Mouse (Mus musculus): ENCODE results near the gene Akr1c14. TPM values are rescaled to one million over a fixed set of nuclear protein-coding genes. Genes with fewer than 3 reads are reported as not detected.
"Not testable (repeated sequence)": the region's sequence is repeated elsewhere in the genome, so short reads cannot be mapped to it uniquely, and the experiment has no call there.

Akr1c14 gene
- polyA plus RNA-seq, 1 experiment from 2014 or later: 0.29 TPM

DNA sequence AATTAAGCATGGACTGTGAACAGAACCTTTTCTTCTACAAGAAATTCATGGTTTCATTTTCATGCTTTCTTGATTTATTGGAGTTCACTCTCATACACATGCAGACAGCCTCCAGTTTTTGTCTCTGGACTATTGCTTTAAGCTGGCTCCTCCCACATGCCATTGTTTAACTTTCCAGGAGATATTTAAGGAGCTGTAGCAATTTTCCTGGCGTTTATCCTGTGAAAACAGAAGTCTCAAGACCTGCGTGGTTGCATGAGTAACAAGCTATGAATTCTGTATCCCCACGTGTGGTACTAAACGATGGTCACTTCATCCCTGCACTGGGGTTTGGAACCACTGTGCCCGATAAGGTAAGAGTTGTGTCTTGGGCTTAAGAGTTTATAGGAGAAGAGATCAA, 10.6 kb downstream of the Akr1c14 start:
- ATAC-seq (ENCODE audit: low FRiP score): no peak
- Histone ChIP-seq H3K4me3 (replicated peaks) (no peak overlapping the region), H3K36me3 (replicated peaks) (no peaks in the 10 kb centered on the region), H3K4me1 (no peaks in the 10 kb centered on the region), H3K4me2 (no peak overlapping the region), H3K27ac (no peak overlapping the region), H3K9me3 (no peaks in the 10 kb centered on the region), H3K9ac (no peak overlapping the region), H3K27me3 (no peaks in the 10 kb centered on the region)
- WGBS: 56% methylated on average over 5 of the region's 5 CpGs

DNA sequence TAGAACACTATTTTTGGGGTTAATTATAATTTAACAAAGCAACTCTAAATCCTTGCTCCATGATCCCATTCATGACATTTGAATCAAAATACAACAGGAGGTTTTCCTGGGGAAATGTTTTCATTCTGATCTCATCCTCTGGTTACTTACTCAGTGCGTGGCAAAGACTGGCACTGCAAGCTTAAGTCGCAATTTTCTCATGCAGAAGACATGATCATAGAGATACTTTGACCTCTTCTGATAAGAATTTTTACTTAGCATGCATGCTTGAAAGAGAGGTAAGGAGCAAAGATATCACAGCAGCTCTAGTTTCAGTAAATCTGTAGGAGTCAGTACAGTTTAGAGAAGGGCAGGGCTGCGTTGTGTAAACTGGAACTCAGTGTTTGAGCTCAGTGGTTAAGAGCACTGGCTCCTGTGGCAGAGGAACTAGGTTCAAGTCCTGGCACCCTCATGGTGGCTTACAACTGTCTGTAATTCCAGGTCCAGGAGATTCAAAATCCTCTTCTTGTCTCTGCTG, 11.5 kb downstream of the Akr1c14 start:
- WGBS: 60% methylated on average over 3 of the region's 3 CpGs
- no peaks in the 10 kb centered on the region for H3K4me1 ChIP-seq
- H3K9me3 ChIP-seq: no peaks in the 10 kb centered on the region
- H3K9ac ChIP-seq: no peak overlapping the region
- H3K36me3 ChIP-seq (replicated peaks): no peaks in the 10 kb centered on the region
- H3K27ac ChIP-seq: no peak overlapping the region
- no peak overlapping the region for H3K4me2 ChIP-seq
- ATAC-seq (ENCODE audit: low FRiP score): no peak
- no peak overlapping the region for H3K4me3 ChIP-seq (replicated peaks)
- H3K27me3 ChIP-seq: no peaks in the 10 kb centered on the region

DNA sequence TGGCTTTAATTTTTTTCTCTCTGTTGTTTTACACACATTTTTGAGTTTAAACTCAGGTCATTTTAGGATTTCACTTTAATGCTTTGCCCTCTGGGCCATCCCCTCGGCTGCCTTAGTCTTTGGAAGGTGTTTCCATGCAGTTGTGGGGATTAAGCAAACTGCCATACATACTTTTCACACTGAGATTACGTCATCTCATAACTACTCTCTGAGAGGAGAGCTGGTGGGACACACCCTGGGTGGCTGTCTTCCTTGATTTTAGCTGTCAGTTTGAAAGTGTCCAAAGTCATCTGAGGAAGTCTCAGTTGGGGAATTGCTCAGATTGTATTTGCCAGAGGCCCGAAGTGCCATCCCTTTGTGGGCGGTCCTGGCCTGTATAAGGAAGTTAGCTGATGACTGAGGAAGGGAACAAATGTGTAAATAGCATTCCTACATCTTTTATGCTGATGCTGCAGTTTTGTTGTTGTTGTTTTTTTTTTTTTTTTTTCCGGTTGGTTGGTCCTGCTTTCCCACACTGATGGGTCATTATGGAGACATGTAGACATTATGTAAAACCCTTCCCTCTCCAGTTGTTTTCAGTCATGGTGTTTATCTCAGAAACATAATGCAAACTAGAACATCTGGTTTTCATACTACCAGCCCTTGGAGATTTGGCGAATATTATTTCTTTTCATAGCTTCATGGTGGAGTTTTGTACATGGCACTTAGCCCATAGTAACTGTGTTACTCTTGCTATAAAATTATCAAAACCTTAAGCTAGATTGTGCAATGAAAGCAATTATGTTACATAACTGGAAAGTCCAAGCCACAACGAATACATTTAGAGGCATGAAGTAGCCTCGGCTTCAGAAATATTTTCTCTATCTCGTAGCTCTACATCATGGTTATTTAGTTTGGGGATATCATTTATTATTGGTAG, 28.0 kb downstream of the Akr1c14 start:
- no peaks in the 10 kb centered on the region for H3K4me1 ChIP-seq
- H3K36me3 ChIP-seq (replicated peaks): no peaks in the 10 kb centered on the region
- H3K27me3 ChIP-seq: no peaks in the 10 kb centered on the region
- no peak for ATAC-seq (ENCODE audit: low FRiP score)
- H3K4me3 ChIP-seq (replicated peaks): no peak overlapping the region
- H3K4me2 ChIP-seq: no peak overlapping the region
- 83% methylated on average over 9 of the region's 9 CpGs for WGBS
- H3K9me3 ChIP-seq: no peaks in the 10 kb centered on the region
- H3K9ac ChIP-seq: no peak overlapping the region
- H3K27ac ChIP-seq: no peak overlapping the region

DNA sequence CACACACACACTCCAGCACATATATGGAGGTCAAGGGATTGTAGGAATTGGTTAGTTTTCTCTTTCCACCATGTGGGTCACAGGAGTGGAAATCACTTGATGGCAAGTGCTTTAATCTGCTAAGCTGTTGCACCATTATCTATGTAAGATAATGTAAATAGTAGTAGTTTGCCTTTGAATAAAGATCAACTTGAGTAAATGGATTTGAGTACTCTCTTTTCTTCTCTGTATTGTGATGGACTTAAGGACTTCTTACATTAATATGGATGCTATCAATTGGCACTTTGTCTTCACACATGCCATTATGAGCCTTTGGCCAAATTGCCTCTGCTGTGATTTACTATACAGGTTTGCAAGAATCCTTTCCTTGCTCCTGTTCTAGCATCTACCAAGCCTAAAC, 31.1 kb downstream of the Akr1c14 start:
- Histone ChIP-seq H3K27ac (no peak overlapping the region), H3K9me3 (no peaks in the 10 kb centered on the region), H3K4me2 (no peak overlapping the region), H3K9ac (no peak overlapping the region), H3K4me1 (no peaks in the 10 kb centered on the region), H3K4me3 (replicated peaks) (no peak overlapping the region), H3K36me3 (replicated peaks) (no peaks in the 10 kb centered on the region), H3K27me3 (no peaks in the 10 kb centered on the region)
- no peak for ATAC-seq (ENCODE audit: low FRiP score)

DNA sequence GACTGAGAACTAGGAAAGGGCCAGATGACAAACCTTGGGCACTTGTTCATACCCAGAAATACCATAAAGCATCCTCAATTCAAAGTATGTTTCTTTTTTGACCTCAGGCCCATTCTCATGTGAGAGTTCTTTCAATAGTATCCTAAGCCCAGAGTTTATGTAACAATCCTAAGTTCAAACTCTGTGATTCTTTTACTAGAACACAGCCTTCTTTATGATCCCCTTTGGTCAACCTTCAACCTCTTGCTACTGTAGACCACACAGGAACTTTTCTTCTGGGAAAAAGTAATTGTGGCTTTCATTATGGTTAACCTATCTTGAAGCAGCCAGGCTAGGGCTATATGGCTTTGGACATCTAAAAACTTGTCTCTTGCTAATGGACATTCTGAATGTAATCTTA, 52.9 kb downstream of the Akr1c14 start:
- no peak for ATAC-seq (ENCODE audit: low FRiP score)
- no peak overlapping the region for H3K9ac ChIP-seq
- no peaks in the 10 kb centered on the region for H3K27me3 ChIP-seq
- no peak overlapping the region for H3K27ac ChIP-seq
- H3K4me3 ChIP-seq (replicated peaks): no peak overlapping the region
- no peak overlapping the region for H3K4me2 ChIP-seq
- H3K4me1 ChIP-seq: no peaks in the 10 kb centered on the region
- H3K36me3 ChIP-seq (replicated peaks): no peaks in the 10 kb centered on the region
- H3K9me3 ChIP-seq: no peaks in the 10 kb centered on the region

DNA sequence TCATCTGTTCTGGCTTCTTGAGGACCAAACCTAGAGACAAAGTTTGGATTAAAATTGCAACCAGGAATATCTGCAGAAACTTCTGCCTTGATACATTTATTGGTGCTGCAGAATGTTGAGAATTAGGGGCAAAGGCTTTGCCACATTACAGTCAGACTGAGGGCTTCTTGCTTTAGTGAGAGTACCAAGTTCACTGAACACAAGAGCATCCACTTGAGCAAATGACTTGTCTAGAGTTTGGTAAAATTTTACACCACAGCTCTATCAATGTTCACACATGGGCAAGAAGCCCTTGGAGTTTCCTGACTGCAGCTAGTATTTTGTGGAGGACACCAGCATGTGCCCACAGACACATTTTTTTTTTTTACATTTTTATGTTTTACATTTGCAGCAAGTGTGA, 53.9 kb downstream of the Akr1c14 start:
- ATAC-seq (ENCODE audit: low FRiP score): no peak
- Histone ChIP-seq H3K27me3 (no peaks in the 10 kb centered on the region), H3K4me2 (no peak overlapping the region), H3K36me3 (replicated peaks) (no peaks in the 10 kb centered on the region), H3K4me3 (replicated peaks) (no peak overlapping the region), H3K9ac (no peak overlapping the region), H3K27ac (no peak overlapping the region), H3K4me1 (no peaks in the 10 kb centered on the region), H3K9me3 (no peaks in the 10 kb centered on the region)

DNA sequence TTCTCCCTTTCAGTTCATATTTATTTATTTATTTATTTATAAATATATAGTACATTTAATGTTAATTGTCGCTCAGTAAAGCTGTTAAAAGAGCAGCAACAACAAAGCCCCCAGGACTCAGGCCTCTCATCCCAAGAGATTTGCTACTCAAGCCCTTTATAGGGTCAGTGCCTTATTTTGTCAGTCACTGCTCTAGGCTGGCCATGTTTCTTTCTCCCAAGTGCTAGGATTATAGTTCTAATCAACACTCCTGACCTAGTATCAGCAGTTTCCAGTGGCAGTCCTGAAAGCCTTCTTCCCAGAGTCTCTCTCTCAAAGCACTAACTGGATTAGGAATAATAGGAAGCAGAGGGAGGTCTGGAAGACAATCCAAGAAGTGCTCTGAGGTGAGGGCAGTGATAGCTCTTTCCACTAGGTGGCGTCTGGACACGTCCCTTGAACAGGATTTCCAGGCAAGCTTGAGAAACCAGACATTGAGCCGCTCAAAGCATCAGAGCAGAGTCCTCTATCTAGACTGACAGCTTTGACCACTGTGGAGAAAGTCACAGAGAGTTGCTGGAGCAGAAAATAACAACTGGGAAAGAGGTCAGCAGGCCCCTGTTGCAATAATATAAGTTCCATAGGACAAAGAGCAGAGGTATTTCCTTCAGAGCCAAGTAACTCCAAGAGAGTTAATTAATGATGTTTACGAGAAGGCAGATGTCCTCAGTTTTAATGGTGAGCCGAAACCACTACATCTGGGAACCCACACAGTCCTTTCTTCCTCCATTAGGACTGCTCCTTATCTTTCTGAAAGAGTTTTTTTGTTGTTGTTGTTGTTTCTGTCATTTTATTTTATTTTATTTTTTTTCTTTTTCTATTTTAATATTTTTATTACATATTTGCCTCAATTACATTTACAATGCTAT, 61.7 kb downstream of the Akr1c14 start:
- H3K4me2 ChIP-seq: no peak overlapping the region
- H3K4me1 ChIP-seq: no peaks in the 10 kb centered on the region
- no peaks in the 10 kb centered on the region for H3K36me3 ChIP-seq (replicated peaks)
- H3K27me3 ChIP-seq: no peaks in the 10 kb centered on the region
- 23% methylated on average over 6 of the region's 6 CpGs for WGBS
- H3K4me3 ChIP-seq (replicated peaks): no peak overlapping the region
- no peak overlapping the region for H3K27ac ChIP-seq
- no peak overlapping the region for H3K9ac ChIP-seq
- H3K9me3 ChIP-seq: no peaks in the 10 kb centered on the region
- peak; percentile 95 for ATAC-seq (ENCODE audit: low FRiP score)

DNA sequence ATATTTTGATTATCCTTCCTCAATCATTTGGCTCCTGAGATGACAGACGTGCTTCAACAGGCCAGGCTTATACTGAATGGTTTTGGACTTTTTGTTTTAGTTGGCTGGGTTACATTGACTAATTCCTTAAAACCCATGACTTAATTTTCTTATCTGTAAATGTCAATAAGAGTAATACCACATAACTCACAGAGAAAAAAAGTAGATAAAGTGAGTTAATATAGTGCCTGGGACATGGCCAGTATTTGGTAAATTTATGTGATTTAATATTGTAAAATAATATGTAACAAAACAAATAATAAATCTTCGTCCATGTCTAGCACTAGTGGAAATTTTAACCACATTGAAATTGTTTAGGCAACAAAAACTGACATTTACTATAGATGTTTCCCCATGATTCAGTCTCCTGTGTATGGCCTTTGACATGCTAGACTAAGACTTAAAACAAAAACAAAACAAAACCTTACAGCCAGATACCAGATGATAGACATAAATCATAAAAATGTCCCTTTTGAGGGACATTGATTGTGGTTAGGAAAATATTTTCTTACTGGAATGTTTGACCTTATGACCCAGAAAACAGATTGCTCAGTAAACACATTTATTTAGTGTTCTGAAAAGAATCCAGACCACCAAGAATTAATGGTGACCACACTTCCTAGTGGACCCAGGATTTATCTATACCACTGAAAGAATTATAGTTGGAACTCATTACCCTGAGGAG, 70.5 kb downstream of the Akr1c14 start:
- H3K27ac ChIP-seq: no peak overlapping the region
- H3K27me3 ChIP-seq: no peaks in the 10 kb centered on the region
- no peaks in the 10 kb centered on the region for H3K9me3 ChIP-seq
- H3K4me2 ChIP-seq: no peak overlapping the region
- no peaks in the 10 kb centered on the region for H3K36me3 ChIP-seq (replicated peaks)
- no peak for ATAC-seq (ENCODE audit: low FRiP score)
- H3K4me1 ChIP-seq: no peaks in the 10 kb centered on the region
- 74% methylated on average over 2 of the region's 2 CpGs for WGBS
- no peak overlapping the region for H3K4me3 ChIP-seq (replicated peaks)
- H3K9ac ChIP-seq: no peak overlapping the region

DNA sequence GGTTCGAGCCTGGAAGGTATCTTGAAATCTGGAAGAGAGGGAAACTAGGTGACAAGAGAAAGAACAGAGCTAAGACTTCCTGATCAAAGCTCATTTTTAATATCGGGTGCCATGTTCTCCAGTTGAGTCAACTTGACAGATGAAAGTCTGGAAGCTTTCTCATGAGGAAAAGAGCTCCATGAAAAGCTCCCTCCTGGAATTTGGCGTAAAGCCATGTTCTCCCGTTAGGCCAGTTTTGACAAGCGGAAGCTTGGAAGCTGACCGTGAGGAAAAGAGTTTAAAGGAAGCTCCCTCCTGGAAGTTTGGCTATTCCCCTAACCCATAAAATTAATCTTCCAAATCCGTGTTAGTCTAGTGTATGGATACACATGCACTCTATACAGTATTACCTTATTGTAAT, 74.3 kb downstream of the Akr1c14 start:
- no peak for ATAC-seq (ENCODE audit: low FRiP score)
- H3K9ac ChIP-seq: no peak overlapping the region

DNA sequence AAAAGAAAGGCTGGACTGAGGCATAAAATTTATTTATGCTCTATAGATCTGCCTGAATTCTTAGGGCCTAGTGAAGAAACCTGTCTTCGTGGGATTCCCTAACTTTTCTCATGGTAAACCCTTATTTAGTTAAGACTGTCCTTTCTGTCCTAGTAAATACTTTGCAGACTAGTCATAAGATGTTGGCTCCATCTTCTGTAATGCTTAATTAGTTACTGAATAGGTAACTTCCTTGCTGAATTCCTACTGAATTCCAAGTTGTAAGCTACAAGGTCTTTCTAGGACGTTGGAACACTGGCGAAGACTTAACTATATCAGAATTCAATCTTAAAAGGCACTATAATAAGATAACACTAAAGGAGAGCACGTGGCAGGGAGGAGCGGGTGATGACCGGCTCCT, 75.7 kb downstream of the Akr1c14 start:
- H3K9me3 ChIP-seq; H3K36me3 ChIP-seq (replicated peaks); H3K4me2 ChIP-seq; ATAC-seq (ENCODE audit: low FRiP score); H3K4me1 ChIP-seq; H3K27me3 ChIP-seq; H3K9ac ChIP-seq; H3K27ac ChIP-seq; H3K4me3 ChIP-seq (replicated peaks): not testable (repeated sequence)
- WGBS: 92% methylated on average over 6 of the region's 6 CpGs

More for the DNA sequence above, 74.3 kb downstream of the Akr1c14 start:
- H3K4me3 ChIP-seq (replicated peaks): no peak overlapping the region
- WGBS: 87% methylated on average over 7 of the region's 7 CpGs
- no peaks in the 10 kb centered on the region for H3K9me3 ChIP-seq
- H3K4me1 ChIP-seq: no peaks in the 10 kb centered on the region
- no peak overlapping the region for H3K27ac ChIP-seq
- H3K36me3 ChIP-seq (replicated peaks): no peaks in the 10 kb centered on the region
- H3K27me3 ChIP-seq: no peaks in the 10 kb centered on the region
- H3K4me2 ChIP-seq: no peak overlapping the region

DNA sequence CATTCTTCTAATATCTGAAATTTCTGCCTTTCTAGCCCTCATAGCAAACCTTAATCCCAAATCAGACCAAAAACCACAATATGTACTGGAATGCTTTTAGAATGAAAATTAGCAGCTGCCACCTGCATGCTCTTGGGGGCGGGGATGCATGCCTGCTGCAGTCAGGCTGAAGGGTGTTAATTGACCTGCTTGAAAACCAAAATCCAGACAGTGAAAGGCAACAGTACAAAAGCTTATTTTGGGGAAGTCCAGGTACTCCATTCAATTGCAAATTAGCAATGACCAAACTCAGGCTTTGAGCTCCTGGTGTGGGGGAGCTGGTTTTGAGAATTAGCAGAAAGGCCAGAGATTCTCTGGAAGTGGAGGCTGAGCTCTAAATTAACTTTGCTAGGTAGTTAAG, 77.0 kb downstream of the Akr1c14 start:
- not testable (repeated sequence) for H3K4me2 ChIP-seq; H3K4me3 ChIP-seq (replicated peaks); H3K9ac ChIP-seq; H3K27me3 ChIP-seq; H3K4me1 ChIP-seq; H3K36me3 ChIP-seq (replicated peaks); H3K9me3 ChIP-seq; H3K27ac ChIP-seq; ATAC-seq (ENCODE audit: low FRiP score)
- 51% methylated on average over 1 of the region's 1 CpGs for WGBS

DNA sequence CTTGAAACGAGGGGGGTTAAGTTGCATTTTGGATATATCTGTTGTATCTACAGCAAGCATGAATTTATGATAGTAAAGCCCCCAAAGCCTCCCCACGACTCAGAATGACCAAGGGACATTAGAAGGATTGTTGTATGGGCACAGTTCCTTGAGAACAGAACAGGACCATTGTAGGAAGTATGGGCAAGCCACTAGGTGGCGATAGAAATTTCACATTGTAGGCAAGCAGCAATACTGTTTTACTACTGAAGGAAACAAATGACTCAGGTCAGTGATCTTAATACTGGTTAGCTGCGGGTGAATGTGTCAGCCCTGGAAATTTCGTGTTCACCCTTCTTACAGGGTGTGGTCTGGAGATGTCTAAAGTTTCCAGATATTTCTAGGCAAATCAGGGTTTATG, 80.3 kb downstream of the Akr1c14 start:
- 44% methylated on average over 5 of the region's 5 CpGs for WGBS
- 0 out of 2 replicates have a peak, but pooled peaks have one; percentile 44 for ATAC-seq (ENCODE audit: low FRiP score)
- Histone ChIP-seq H3K4me3 (replicated peaks) (no peak overlapping the region), H3K9me3 (no peaks in the 10 kb centered on the region), H3K9ac (no peak overlapping the region), H3K36me3 (replicated peaks) (no peaks in the 10 kb centered on the region), H3K27ac (no peak overlapping the region), H3K27me3 (no peaks in the 10 kb centered on the region), H3K4me2 (no peak overlapping the region), H3K4me1 (no peaks in the 10 kb centered on the region)
